Mouse (Mus musculus) kidney, embryonic 14.5 days (tissue): Measurements from ENCODE around the gene Tsr2. TPM values are rescaled to one million over a fixed set of nuclear protein-coding genes. Genes with fewer than 3 reads are reported as not detected.

ENCODE experiments used
- ATAC-seq: fragments of 200-750 bp; cut with Nextera tagmentation; 2 replicates; pipeline ENCODE4 v1.8.0; 2017; ENCODE audit warnings: moderate number of reproducible peaks, mild to moderate bottlenecking, moderate TSS enrichment, moderate library complexity; ENCODE audit not compliant: low FRiP score, low TSS enrichment
- H3K27ac ChIP-seq: fragments of 300-500 bp; sonication (generic); 2 replicates; pipeline ENCODE4 v1.5.1; 2014; ENCODE audit warnings: low read depth, mild to moderate bottlenecking, low read length, moderate library complexity, mixed read lengths
- H3K27me3 ChIP-seq: fragments of 300-500 bp; sonication (generic); 2 replicates; pipeline ENCODE4 v1.6.1; 2014; ENCODE audit warnings: mild to moderate bottlenecking, low read length; ENCODE audit not compliant: control insufficient read depth, insufficient read depth
- H3K36me3 ChIP-seq: fragments of 300-500 bp; sonication (generic); 2 replicates; pipeline ENCODE4 v1.6.1; 2014; ENCODE audit warnings: low read length, mixed read lengths; ENCODE audit not compliant: control insufficient read depth, insufficient read depth
- H3K4me1 ChIP-seq: fragments of 300-500 bp; sonication (generic); 2 replicates; pipeline ENCODE4 v1.6.1; 2014; ENCODE audit warnings: low read length, mixed read lengths; ENCODE audit not compliant: control insufficient read depth, insufficient read depth
- H3K4me2 ChIP-seq: fragments of 300-500 bp; sonication (generic); replicated peaks from 2 replicates; pipeline ENCODE4 v1.6.1; 2014; ENCODE audit warnings: low read depth, mild to moderate bottlenecking, low read length
- H3K4me3 ChIP-seq: fragments of 300-500 bp; sonication (generic); 2 replicates; pipeline ENCODE4 v1.5.1; 2014; ENCODE audit warnings: mild to moderate bottlenecking, low read length
- H3K9ac ChIP-seq: fragments of 300-500 bp; sonication (generic); 2 replicates; pipeline ENCODE4 v1.6.1; 2014; ENCODE audit warnings: low read depth, mild to moderate bottlenecking, low read length, moderate library complexity
- H3K9me3 ChIP-seq: fragments of 300-500 bp; sonication (generic); 2 replicates; pipeline ENCODE4 v1.6.1; 2016; ENCODE audit warnings: low read length; ENCODE audit not compliant: control insufficient read depth
- WGBS: fragments of 180-500 bp; shearing (Covaris S2); extraction: QIAGEN DNeasy Blood & Tissue Kit; methylation state at CpG from one replicate; pipeline ENCODE4 v1.1.7; 2014; 5-methylcytosine and 5-hydroxymethylcytosine counted together
- polyA plus RNA-seq: library from polyadenylated mRNA; unstranded; fragments of >200 nt; fragmentation: Nextera tagmentation; extraction: Ambion mirVana; gene quantifications from 2 replicates; pipeline ENCODE4 v1.2.1, GENCODE M21; 2014

The Tsr2 gene
- polyA plus RNA-seq = 42.0 and 46.1 TPM in 2 replicates

- WGBS = 38% methylated on average over 35 of the region's 35 CpGs
- Histone ChIP-seq H3K9me3 (no peaks in the 10 kb centered on the region), H3K27me3 (no peaks in the 10 kb centered on the region), H3K9ac (peak within 1 kb of the TSS; percentile 62), H3K4me3 (peak within 1 kb of the TSS; percentile 63), H3K4me1 (no peaks in the 10 kb centered on the region), H3K4me2 (peak within 1 kb of the TSS; percentile 36), H3K27ac (peak within 1 kb of the TSS; percentile 26; the same call in 1 of the 2 replicates), H3K36me3 (no peaks in the 10 kb centered on the region)
- ATAC-seq = peak; percentile 95
Observed at GRCm38 (mm10) chrX:151096171-151097058, at the start of gene Tsr2. Tsr2 (minus strand) TSS chrX:151096543.

GRCm38 (mm10) chrX:151132785-151133184, 36.4 kb upstream of the Tsr2 start:
- Histone ChIP-seq H3K9me3 (no peaks in the 10 kb centered on the region), H3K4me2 (no peak overlapping the region), H3K27me3 (no peaks in the 10 kb centered on the region), H3K36me3 (no peaks in the 10 kb centered on the region), H3K4me1 (no peaks in the 10 kb centered on the region), H3K4me3 (no peak overlapping the region), H3K27ac (no peak overlapping the region), H3K9ac (no peak overlapping the region)
- 37% methylated on average over 10 of the region's 10 CpGs for WGBS
- no peak for ATAC-seq

- Histone ChIP-seq H3K4me2 (no peak overlapping the region), H3K27me3 (no peaks in the 10 kb centered on the region), H3K4me3 (no peak overlapping the region), H3K9ac (no peak overlapping the region), H3K36me3 (no peaks in the 10 kb centered on the region), H3K9me3 (no peaks in the 10 kb centered on the region), H3K4me1 (no peaks in the 10 kb centered on the region), H3K27ac (no peak overlapping the region)
- no peak for ATAC-seq
- 88% methylated on average over 3 of the region's 3 CpGs for WGBS
Observed at GRCm38 (mm10) chrX:151130493-151130892, 34.1 kb upstream of the Tsr2 start.

GRCm38 (mm10) chrX:151123933-151124332, 27.6 kb upstream of the Tsr2 start:
- Histone ChIP-seq H3K36me3 (no peaks in the 10 kb centered on the region), H3K27me3 (no peaks in the 10 kb centered on the region)
- 67% methylated on average over 2 of the region's 2 CpGs for WGBS

GRCm38 (mm10) chrX:151117432-151117831, 21.1 kb upstream of the Tsr2 start:
- no peak overlapping the region for H3K27ac ChIP-seq
- H3K27me3 ChIP-seq = no peaks in the 10 kb centered on the region
- WGBS = 17% methylated on average over 2 of the region's 2 CpGs
- no peak overlapping the region for H3K4me3 ChIP-seq
- no peaks in the 10 kb centered on the region for H3K36me3 ChIP-seq
- H3K9ac ChIP-seq = no peak overlapping the region
- no peaks in the 10 kb centered on the region for H3K9me3 ChIP-seq
- ATAC-seq = no peak
- H3K4me2 ChIP-seq = no peak overlapping the region
- H3K4me1 ChIP-seq = no peaks in the 10 kb centered on the region

More at GRCm38 (mm10) chrX:151123933-151124332, 27.6 kb upstream of the Tsr2 start:
- H3K4me1 ChIP-seq = no peaks in the 10 kb centered on the region
- no peak overlapping the region for H3K4me3 ChIP-seq
- H3K27ac ChIP-seq = no peak overlapping the region
- no peak for ATAC-seq
- H3K9me3 ChIP-seq = no peaks in the 10 kb centered on the region
- no peak overlapping the region for H3K9ac ChIP-seq
- H3K4me2 ChIP-seq = no peak overlapping the region

GRCm38 (mm10) chrX:151116795-151117194, 20.5 kb upstream of the Tsr2 start:
- no peaks in the 10 kb centered on the region for H3K4me1 ChIP-seq
- no peaks in the 10 kb centered on the region for H3K9me3 ChIP-seq
- ATAC-seq = 0 out of 2 replicates have a peak, but pooled peaks have one; percentile 46
- no peak overlapping the region for H3K27ac ChIP-seq
- WGBS = 20% methylated on average over 7 of the region's 7 CpGs
- no peak overlapping the region for H3K9ac ChIP-seq
- no peaks in the 10 kb centered on the region for H3K36me3 ChIP-seq
- no peak overlapping the region for H3K4me2 ChIP-seq
- H3K4me3 ChIP-seq = no peak overlapping the region
- H3K27me3 ChIP-seq = no peaks in the 10 kb centered on the region

- Histone ChIP-seq H3K27ac (no peak overlapping the region), H3K36me3 (no peaks in the 10 kb centered on the region), H3K4me1 (no peaks in the 10 kb centered on the region), H3K4me2 (no peak overlapping the region), H3K9me3 (no peaks in the 10 kb centered on the region), H3K9ac (no peak overlapping the region), H3K27me3 (no peaks in the 10 kb centered on the region), H3K4me3 (no peak overlapping the region)
- ATAC-seq = no peak
- 63% methylated on average over 7 of the region's 7 CpGs for WGBS
Observed at GRCm38 (mm10) chrX:151107301-151108067, 11.1 kb upstream of the Tsr2 start.

- Histone ChIP-seq H3K9me3 (no peaks in the 10 kb centered on the region), H3K4me1 (no peaks in the 10 kb centered on the region), H3K4me3 (no peak overlapping the region), H3K27me3 (peaks cover 3% of the 10 kb centered on the region; the same call in 1 of the 2 replicates), H3K27ac (no peak overlapping the region), H3K4me2 (no peak overlapping the region), H3K36me3 (peaks cover 42% of the 10 kb centered on the region), H3K9ac (no peak overlapping the region)
- 64% methylated on average over 1 of the region's 1 CpGs for WGBS
- no peak for ATAC-seq
Observed at GRCm38 (mm10) chrX:151087418-151087817, 8.9 kb downstream of the Tsr2 start.

GRCm38 (mm10) chrX:151085599-151085998, 10.7 kb downstream of the Tsr2 start:
- no peak overlapping the region for H3K4me3 ChIP-seq
- no peak for ATAC-seq
- H3K36me3 ChIP-seq = peaks cover 37% of the 10 kb centered on the region
- peaks cover 3% of the 10 kb centered on the region; the same call in 1 of the 2 replicates for H3K27me3 ChIP-seq
- no peak overlapping the region for H3K27ac ChIP-seq
- WGBS = 84% methylated on average over 2 of the region's 2 CpGs
- H3K9me3 ChIP-seq = no peaks in the 10 kb centered on the region
- H3K4me1 ChIP-seq = no peaks in the 10 kb centered on the region
- no peak overlapping the region for H3K4me2 ChIP-seq
- H3K9ac ChIP-seq = no peak overlapping the region
